Mouse (Mus musculus) heart, embryonic 11.5 days (tissue): ENCODE measurements at regions not wholly inside any gene's neighbourhood (a gene's known extent, or its start where the extent isn't known, plus 50 kb on each side); places are given as distances from the start of the nearest gene placed in this dataset.
"Not testable (repeated sequence)": the region's sequence is repeated elsewhere in the genome, so short reads cannot be mapped to it uniquely, and the experiment has no call there.

Experiments
- ATAC-seq: fragments of 200-750 bp; cut with Nextera tagmentation; replicated peaks from 2 replicates; pipeline ENCODE4 v1.8.0; 2017; ENCODE audit warnings: moderate library complexity; ENCODE audit not compliant: insufficient number of reproducible peaks, low FRiP score, low TSS enrichment
- H3K27ac ChIP-seq: fragments of 300-500 bp; sonication (generic); 2 replicates; pipeline ENCODE4 v1.5.1; 2014; ENCODE audit warnings: mild to moderate bottlenecking, low read depth, low read length
- H3K27me3 ChIP-seq: fragments of 300-500 bp; sonication (generic); 2 replicates; pipeline ENCODE4 v1.6.1; 2014; ENCODE audit warnings: mild to moderate bottlenecking, low read length, mixed read lengths; ENCODE audit not compliant: control insufficient read depth, insufficient read depth
- H3K36me3 ChIP-seq: fragments of 300-500 bp; sonication (generic); 2 replicates; pipeline ENCODE4 v1.6.1; 2014; ENCODE audit warnings: mild to moderate bottlenecking, low read length, moderate library complexity, mixed read lengths; ENCODE audit not compliant: control insufficient read depth, insufficient read depth
- H3K4me1 ChIP-seq: fragments of 300-500 bp; sonication (generic); 2 replicates; pipeline ENCODE4 v1.6.1; 2014; ENCODE audit warnings: low read length; ENCODE audit not compliant: control insufficient read depth, insufficient read depth
- H3K4me2 ChIP-seq: fragments of 300-500 bp; sonication (generic); 2 replicates; pipeline ENCODE4 v1.6.1; 2014; ENCODE audit warnings: mild to moderate bottlenecking, moderate library complexity
- H3K4me3 ChIP-seq: fragments of 300-500 bp; sonication (generic); 2 replicates; pipeline ENCODE4 v1.5.1; 2014; ENCODE audit warnings: low read depth, low read length
- H3K9ac ChIP-seq: fragments of 300-500 bp; sonication (generic); 2 replicates; pipeline ENCODE4 v1.6.1; 2014; ENCODE audit warnings: mild to moderate bottlenecking, low read depth, low read length, moderate library complexity
- H3K9me3 ChIP-seq: fragments of 300-500 bp; sonication (generic); replicated peaks from 2 replicates; pipeline ENCODE4 v1.6.1; 2016; ENCODE audit warnings: low read length; ENCODE audit not compliant: control insufficient read depth
- WGBS: fragments of 180-500 bp; shearing (Covaris S2); extraction: QIAGEN DNeasy Blood & Tissue Kit; methylation state at CpG from one replicate; pipeline ENCODE4 v1.1.7; 2014; ENCODE audit not compliant: insufficient replicate concordance; 5-methylcytosine and 5-hydroxymethylcytosine counted together

DNA sequence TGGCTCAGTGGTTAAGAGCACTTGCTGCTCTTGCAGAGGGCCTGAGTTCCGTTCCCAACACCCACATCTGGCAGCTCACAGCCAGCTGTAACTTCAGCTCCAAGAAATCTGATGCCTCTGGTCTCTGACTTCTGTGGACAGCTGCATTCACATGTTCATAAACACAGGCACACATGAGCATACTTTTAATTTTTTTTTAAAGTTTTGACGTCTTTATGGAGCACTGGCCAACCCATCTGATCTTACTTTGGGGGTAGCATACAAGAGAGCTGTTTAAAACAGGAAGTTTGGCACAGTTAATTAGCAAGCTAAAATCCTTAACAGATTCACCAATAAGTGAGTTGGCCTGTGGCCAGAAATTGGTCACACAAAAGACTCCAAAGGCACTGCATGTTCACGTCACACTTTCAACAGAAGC lies 81.2 kb upstream of the Atl2 start:
- whole genome bisulfite sequencing: 71% methylated on average over 3 of the region's 3 CpGs
- no peak overlapping the region for H3K4me3 ChIP-seq
- H3K4me1 ChIP-seq: peaks cover 11% of the 10 kb centered on the region
- H3K27ac ChIP-seq: no peak overlapping the region
- no peak for ATAC-seq
- H3K9me3 ChIP-seq: no peaks in the 10 kb centered on the region
- no peaks in the 10 kb centered on the region for H3K36me3 ChIP-seq
- no peak overlapping the region for H3K9ac ChIP-seq
- no peaks in the 10 kb centered on the region for H3K27me3 ChIP-seq
- H3K4me2 ChIP-seq: no peak overlapping the region

DNA sequence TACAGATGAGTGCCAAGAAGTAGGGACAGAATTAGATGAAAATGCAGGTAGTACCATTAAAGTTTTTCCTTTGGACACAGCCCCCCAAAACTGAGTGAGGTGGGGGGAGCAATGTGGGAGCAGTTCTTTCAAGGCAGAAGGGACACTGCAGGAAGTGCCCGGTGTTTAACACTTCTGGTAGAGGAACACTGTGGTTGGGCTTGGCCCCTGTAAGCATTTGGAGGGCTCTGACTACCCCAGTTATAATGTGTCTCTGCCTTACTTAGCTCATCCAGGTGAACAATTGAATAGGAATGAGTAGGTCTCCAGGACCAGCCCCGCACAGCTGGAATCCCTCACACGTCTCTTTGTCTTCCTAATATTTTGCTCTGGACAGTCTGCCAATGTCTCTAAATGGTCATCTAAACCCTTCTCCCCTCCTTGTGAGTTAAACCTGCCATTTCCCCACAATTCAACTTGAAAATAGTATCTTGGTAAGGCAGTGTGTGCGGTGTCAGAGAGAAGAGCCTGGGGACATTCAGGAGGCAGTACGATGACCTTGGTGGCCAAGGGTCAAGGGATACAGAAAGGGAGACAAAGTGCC lies 80.7 kb upstream of the Atl2 start:
- no peaks in the 10 kb centered on the region for H3K27me3 ChIP-seq
- H3K9me3 ChIP-seq: no peaks in the 10 kb centered on the region
- peak overlapping the region; percentile 71 for H3K4me2 ChIP-seq
- peak overlapping the region; percentile 30 for H3K4me3 ChIP-seq
- peaks cover 11% of the 10 kb centered on the region for H3K4me1 ChIP-seq
- H3K9ac ChIP-seq: no peak overlapping the region
- no peaks in the 10 kb centered on the region for H3K36me3 ChIP-seq
- no peak overlapping the region for H3K27ac ChIP-seq
- 75% methylated on average over 5 of the region's 5 CpGs for WGBS
- no peak for ATAC-seq

DNA sequence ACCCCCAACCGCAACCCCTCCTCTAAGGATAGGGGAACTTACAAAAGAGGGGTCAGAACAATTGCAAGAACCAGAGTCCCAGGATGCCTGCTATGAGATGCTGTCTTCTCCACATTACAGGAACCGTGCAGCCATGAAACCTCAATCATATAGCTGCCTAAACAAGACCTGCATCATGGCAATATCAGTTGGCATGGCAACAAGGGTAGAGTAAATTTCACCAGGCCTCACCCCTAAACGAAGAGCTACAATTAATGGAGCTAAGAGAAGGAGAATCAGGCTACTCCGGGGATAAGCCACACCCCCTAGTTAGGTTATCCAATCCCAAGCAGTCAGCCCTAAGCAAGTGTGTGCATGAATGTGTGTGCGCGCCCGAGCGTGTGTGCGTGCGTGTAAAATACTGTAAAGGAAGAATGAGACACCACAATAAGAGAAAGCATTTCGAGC lies 80.1 kb upstream of the Atl2 start:
- Histone ChIP-seq H3K27ac (no peak overlapping the region), H3K9me3 (no peaks in the 10 kb centered on the region), H3K36me3 (no peaks in the 10 kb centered on the region), H3K27me3 (no peaks in the 10 kb centered on the region), H3K4me3 (peak overlapping the region; percentile 30), H3K4me1 (peaks cover 11% of the 10 kb centered on the region), H3K9ac (0 out of 2 replicates have a peak overlapping the region, but pooled peaks have one; percentile 16), H3K4me2 (peak overlapping the region; percentile 71)
- WGBS: 25% methylated on average over 11 of the region's 11 CpGs
- no peak for ATAC-seq

DNA sequence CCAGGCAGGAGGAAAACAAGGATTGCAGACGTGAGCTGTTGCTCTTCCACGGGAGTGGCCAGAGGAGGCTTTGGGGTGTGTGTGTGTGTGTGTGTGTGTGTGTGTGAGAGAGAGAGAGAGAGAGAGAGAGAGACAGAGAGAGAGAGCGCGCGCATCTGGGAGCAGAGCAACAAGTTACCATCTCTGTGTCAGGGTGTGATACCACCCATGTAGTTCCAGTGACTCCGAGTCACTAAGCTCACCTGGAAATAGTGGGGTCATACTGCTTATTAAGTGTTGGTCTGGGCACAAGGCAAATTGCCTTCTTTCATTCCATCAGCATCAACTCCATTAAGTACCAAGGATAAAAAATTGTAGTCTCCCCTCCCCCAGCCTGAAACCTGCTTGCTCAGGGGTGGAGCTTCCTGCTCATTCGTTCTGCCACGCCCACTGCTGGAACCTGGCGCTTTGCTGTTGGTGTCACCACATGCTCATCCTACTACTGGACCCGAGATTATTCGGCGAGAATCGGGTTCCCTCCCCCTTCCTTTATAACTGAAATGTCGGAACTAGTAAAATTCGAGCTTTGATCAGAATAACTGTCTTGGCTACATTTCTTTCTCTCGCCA lies 79.3 kb upstream of the Atl2 start:
- 14% methylated on average over 16 of the region's 16 CpGs for WGBS
- Histone ChIP-seq H3K4me3 (peak overlapping the region; percentile 21), H3K4me1 (peaks cover 11% of the 10 kb centered on the region), H3K9ac (0 out of 2 replicates have a peak overlapping the region, but pooled peaks have one; percentile 46), H3K4me2 (peak overlapping the region; percentile 71)
- not testable (repeated sequence) for ATAC-seq, H3K27ac ChIP-seq, H3K36me3 ChIP-seq, H3K27me3 ChIP-seq, H3K9me3 ChIP-seq

DNA sequence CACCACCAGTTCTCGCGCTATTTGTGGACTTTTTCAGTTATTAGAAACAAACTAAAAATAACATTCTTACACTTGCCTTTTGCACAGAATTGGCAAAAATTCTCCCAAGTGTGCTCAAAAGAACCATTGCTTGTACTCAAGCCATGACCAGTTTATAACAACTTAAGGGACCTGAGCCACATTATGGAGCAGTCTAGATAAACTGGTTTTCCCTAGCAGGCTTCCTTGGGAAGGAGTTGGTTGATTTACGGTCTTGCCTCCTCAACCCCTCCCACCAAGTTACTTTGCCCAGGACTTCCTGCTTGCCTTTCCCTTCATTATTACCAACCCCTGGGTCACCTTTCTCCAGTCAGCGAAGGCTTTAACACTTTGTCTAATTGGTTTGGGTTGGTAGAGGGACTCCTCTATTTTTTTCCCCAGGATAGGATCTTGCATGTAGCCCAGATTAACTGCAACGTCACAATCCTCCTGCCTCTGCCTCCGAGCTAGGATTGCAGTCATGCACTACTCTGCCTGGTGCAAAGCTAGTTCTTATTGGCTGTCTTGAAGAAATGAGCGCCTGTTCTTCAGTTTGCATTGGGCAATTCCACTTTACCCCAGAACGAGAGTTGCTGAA lies 75.9 kb upstream of the Atl2 start:
- Histone ChIP-seq H3K9me3 (no peaks in the 10 kb centered on the region), H3K4me2 (no peak overlapping the region), H3K9ac (no peak overlapping the region), H3K27me3 (no peaks in the 10 kb centered on the region; the same call in 1 of the 2 replicates), H3K27ac (no peak overlapping the region), H3K4me1 (peaks cover 19% of the 10 kb centered on the region), H3K36me3 (no peaks in the 10 kb centered on the region), H3K4me3 (no peak overlapping the region)
- no peak for ATAC-seq
- WGBS: 73% methylated on average over 8 of the region's 8 CpGs

DNA sequence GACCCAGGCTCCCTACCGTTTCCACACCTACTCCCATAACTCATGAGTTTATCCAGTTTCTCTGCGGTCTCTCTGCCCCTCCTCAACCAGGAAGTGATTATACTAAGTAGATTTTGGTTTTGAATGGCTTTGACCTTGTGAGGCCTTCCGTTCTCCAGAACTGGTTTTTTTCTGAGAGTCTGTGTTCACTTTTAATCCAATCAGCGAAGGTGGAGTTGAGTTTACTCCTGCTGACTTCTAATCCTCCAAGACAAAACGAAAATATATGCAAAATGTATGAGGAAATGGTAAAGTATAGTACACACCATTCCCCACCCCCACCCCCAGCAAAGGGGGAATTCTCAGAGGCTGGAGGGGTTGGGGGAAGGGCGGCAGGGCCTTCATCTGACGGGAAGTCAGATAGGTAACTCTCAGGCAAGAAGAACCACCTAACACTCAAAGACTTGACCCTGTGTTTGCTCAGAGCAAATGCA lies 73.6 kb upstream of the Atl2 start:
- WGBS: 22% methylated on average over 7 of the region's 7 CpGs
- Histone ChIP-seq H3K4me3 (no peak overlapping the region), H3K9ac (no peak overlapping the region), H3K36me3 (no peaks in the 10 kb centered on the region), H3K27ac (no peak overlapping the region), H3K27me3 (no peaks in the 10 kb centered on the region; the same call in 1 of the 2 replicates), H3K9me3 (no peaks in the 10 kb centered on the region), H3K4me1 (peaks cover 8% of the 10 kb centered on the region; the same call in 1 of the 2 replicates), H3K4me2 (no peak overlapping the region)
- ATAC-seq: no peak

DNA sequence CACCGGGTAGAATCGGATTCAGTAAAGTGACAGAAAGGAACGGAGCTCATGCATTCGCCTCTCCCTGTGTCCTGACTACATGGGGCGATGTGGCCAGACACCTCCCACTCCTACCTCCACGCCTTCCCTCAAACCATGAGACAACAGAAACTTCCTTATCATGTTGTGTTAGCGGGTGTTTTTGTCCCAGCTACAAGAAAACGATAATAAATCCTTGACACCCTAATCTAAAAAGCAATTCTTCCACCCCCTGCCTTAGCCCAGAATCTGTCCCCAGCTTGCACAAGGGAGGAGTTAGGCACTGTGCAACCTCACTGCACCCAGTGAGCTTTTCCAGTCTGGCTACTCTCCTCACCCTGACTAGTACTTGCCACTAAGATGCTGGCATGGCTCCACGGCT lies 72.9 kb upstream of the Atl2 start:
- Histone ChIP-seq H3K4me2 (no peak overlapping the region), H3K36me3 (no peaks in the 10 kb centered on the region)
- 63% methylated on average over 9 of the region's 9 CpGs for WGBS

DNA sequence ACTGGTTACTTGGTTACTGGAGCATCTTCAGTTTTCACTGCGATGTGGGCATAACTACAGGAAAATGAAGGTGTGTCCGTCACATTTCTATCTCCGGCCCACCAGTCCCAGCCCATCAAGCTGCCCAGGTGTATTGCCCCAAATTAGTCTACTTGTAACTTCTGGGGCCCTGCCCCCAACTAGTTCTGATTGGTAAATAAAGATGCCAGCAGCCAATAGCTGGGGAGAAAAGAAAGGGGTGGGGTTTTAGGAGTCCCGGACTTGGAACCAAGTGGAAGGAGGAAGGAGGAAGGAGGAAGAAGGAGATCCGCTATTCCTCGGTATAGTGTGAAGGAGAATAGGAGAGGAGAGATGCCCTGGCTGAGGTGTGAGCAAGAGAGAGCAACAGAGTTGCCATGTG lies 71.1 kb upstream of the Atl2 start:
- H3K4me1 ChIP-seq: peaks cover 8% of the 10 kb centered on the region; the same call in 1 of the 2 replicates
- H3K9ac ChIP-seq: no peak overlapping the region
- no peak overlapping the region for H3K27ac ChIP-seq
- 43% methylated on average over 6 of the region's 6 CpGs for WGBS
- no peaks in the 10 kb centered on the region for H3K36me3 ChIP-seq
- no peak for ATAC-seq
- no peak overlapping the region for H3K4me2 ChIP-seq
- H3K4me3 ChIP-seq: no peak overlapping the region
- no peaks in the 10 kb centered on the region; the same call in 1 of the 2 replicates for H3K27me3 ChIP-seq
- H3K9me3 ChIP-seq: no peaks in the 10 kb centered on the region

More for the DNA sequence above, 72.9 kb upstream of the Atl2 start:
- no peaks in the 10 kb centered on the region for H3K9me3 ChIP-seq
- H3K4me3 ChIP-seq: no peak overlapping the region
- no peaks in the 10 kb centered on the region; the same call in 1 of the 2 replicates for H3K27me3 ChIP-seq
- peaks cover 8% of the 10 kb centered on the region; the same call in 1 of the 2 replicates for H3K4me1 ChIP-seq
- no peak overlapping the region for H3K27ac ChIP-seq
- H3K9ac ChIP-seq: no peak overlapping the region
- ATAC-seq: no peak; the same call in 1 of the 2 replicates
